9 mouse cellular contexts compared by ENCODE assay signal in the genomic region with DNA sequence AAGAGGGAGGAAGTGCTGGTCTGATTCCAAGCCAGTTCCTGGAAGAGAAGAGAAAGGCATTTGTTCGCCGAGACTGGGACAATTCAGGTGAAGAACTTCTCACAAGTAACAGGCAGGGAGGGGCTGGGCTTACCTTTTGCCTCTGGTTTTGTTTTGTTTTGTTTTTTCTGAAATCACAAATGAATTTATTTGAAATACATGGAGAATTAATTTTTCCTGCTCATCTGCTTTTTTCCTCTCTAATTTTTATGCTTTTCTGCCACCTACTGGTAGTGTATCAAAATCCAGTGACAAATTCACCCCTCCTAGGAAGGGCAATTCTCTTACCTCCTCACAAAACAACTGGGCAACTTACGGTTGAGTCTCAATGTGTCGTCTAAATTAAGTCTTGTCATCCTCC.
DNase-seq lines count a peak whose midpoint lies in the region; ATAC-seq and TF ChIP-seq lines count a peak whose summit lies in the region.
"Had no signal": no experiment of that assay in that cellular context is flagged by ENCODE, and none has a peak within 500 bp of the region (broad histone marks: within the 10 kb centered on the region; RNA-seq: fewer than 3 reads in every experiment).

No protein-coding gene starts in this region.

- no peaks in the 10 kb centered on the region for H3K27me3 ChIP-seq in midbrain, embryonic 15.5 days (replicated peaks)
- H3K27me3 ChIP-seq: neural tube, embryonic 13.5 days had no signal

- no peak for ATAC-seq in midbrain, embryonic 15.5 days (replicated peaks)

- no peak overlapping the region for H3K27ac ChIP-seq in midbrain, embryonic 15.5 days
- H3K27ac ChIP-seq: neural tube, embryonic 13.5 days had no signal

- no peaks in the 10 kb centered on the region for H3K9me3 ChIP-seq in midbrain, embryonic 15.5 days
- H3K9me3 ChIP-seq: neural tube, embryonic 13.5 days had no signal

- WGBS in midbrain, embryonic 15.5 days: 76% methylated on average over 4 of the region's 4 CpGs

- no peak for TF ChIP-seq POLR2A in brain, embryonic 14.5 days (IDR thresholded peaks at IDR 0.05; ENCODE audit: borderline replicate concordance, extremely low read depth, insufficient read depth, insufficient read length, poor library complexity, severe bottlenecking)

- no peak overlapping the region for H3K4me3 ChIP-seq in midbrain, embryonic 15.5 days
- H3K4me3 ChIP-seq: neural tube, embryonic 13.5 days had no signal

- no peak for TF ChIP-seq CTCF in brain, embryonic 14.5 days (IDR thresholded peaks at IDR 0.05; ENCODE audit: borderline replicate concordance, extremely low read depth, insufficient read depth, insufficient read length)

- no peak overlapping the region for H3K4me2 ChIP-seq in midbrain, embryonic 15.5 days
- H3K4me2 ChIP-seq: neural tube, embryonic 13.5 days had no signal

- no peak overlapping the region for H3K9ac ChIP-seq in midbrain, embryonic 15.5 days
- H3K9ac ChIP-seq: neural tube, embryonic 13.5 days had no signal

- H3K4me1 ChIP-seq in midbrain, embryonic 15.5 days: no peaks in the 10 kb centered on the region
- H3K4me1 ChIP-seq: neural tube, embryonic 13.5 days had no signal

- DNase-seq in embryo, embryonic 11 days: peak; percentile 7
- no peak for DNase-seq in embryo, embryonic 9.5 days (ENCODE audit: extremely low spot score)
- DNase-seq in layer of hippocampus, adult 11-12 months (ENCODE audit: low spot score): peak; percentile 24
- DNase-seq in layer of hippocampus, postnatal 25 days (ENCODE audit: extremely low spot score in 1 of 2, low spot score in 1 of 2): no peak
- peak; percentile 61 for DNase-seq in 3T3-L1 (ENCODE audit: low read depth, low spot score)
- DNase-seq in brain, embryonic 14.5 days (ENCODE audit: low read depth): peak; percentile 38
- no peak for DNase-seq in embryo, embryonic 10 days (ENCODE audit: low spot score)

- H3K36me3 ChIP-seq in midbrain, embryonic 15.5 days (replicated peaks): peaks cover 4% of the 10 kb centered on the region; the same call in 1 of the 2 replicates

Comparison
In these comparisons a context has a peak if more than half of its experiments do, and no peak if none do; other contexts are left out.
1. DNase-seq: peak in embryo, embryonic 11 days (single experiment), layer of hippocampus, adult 11-12 months (single experiment), 3T3-L1 (single experiment) and brain, embryonic 14.5 days (single experiment); none in embryo, embryonic 9.5 days (single experiment), layer of hippocampus, postnatal 25 days (0 of 2) and embryo, embryonic 10 days (single experiment).